Mouse (Mus musculus) urinary bladder, postnatal 10 days (tissue): ENCODE data around the gene Klf9.

Experiments
- DNase-seq: peaks from one replicate; pipeline ENCODE4 v3.0.0; 2022; ENCODE audit warnings: low spot score

Klf9 gene

GRCm38 (mm10) chr19:23140689-23141317 lies at the start of gene Klf9:
TSS of gene Klf9 (plus strand) at chr19:23141226.
- peak; percentile 76 for DNase-seq

GRCm38 (mm10) chr19:23091586-23091985 lies 49.4 kb upstream of the Klf9 start:
- no peak for DNase-seq

- DNase-seq, result no peak
These were observed 47.5 kb upstream of the Klf9 start for GRCm38 (mm10) chr19:23093548-23093947.

GRCm38 (mm10) chr19:23094906-23095305 lies 46.1 kb upstream of the Klf9 start:
- no peak for DNase-seq

- no peak for DNase-seq
These were observed 34.2 kb upstream of the Klf9 start for GRCm38 (mm10) chr19:23106859-23107258.

- DNase-seq, result no peak
These were observed 33.7 kb upstream of the Klf9 start for GRCm38 (mm10) chr19:23107335-23107734.

- DNase-seq, result no peak
These were observed 19.2 kb upstream of the Klf9 start for GRCm38 (mm10) chr19:23121875-23122274.

GRCm38 (mm10) chr19:23124023-23124550 lies 16.9 kb upstream of the Klf9 start:
- no peak for DNase-seq

GRCm38 (mm10) chr19:23125227-23126150 lies 15.5 kb upstream of the Klf9 start:
- DNase-seq, result no peak

GRCm38 (mm10) chr19:23129908-23130307 lies 11.1 kb upstream of the Klf9 start:
- DNase-seq, result no peak

GRCm38 (mm10) chr19:23132106-23132635 lies 8.9 kb upstream of the Klf9 start:
- no peak for DNase-seq

- no peak for DNase-seq
These were observed 8.2 kb upstream of the Klf9 start for GRCm38 (mm10) chr19:23132720-23133426.

- no peak for DNase-seq
These were observed 7.5 kb upstream of the Klf9 start for GRCm38 (mm10) chr19:23133427-23134094.

- DNase-seq, result no peak
These were observed 7.0 kb upstream of the Klf9 start for GRCm38 (mm10) chr19:23134095-23134440.

GRCm38 (mm10) chr19:23134441-23135301 lies 6.4 kb upstream of the Klf9 start:
- peak; percentile 73 for DNase-seq

GRCm38 (mm10) chr19:23135349-23136201 lies 5.5 kb upstream of the Klf9 start:
- peak; percentile 45 for DNase-seq

- no peak for DNase-seq
These were observed 4.7 kb upstream of the Klf9 start for GRCm38 (mm10) chr19:23136202-23136850.

- DNase-seq, result no peak
These were observed 3.7 kb upstream of the Klf9 start for GRCm38 (mm10) chr19:23137295-23137694.
